Mouse (Mus musculus) left cerebral cortex, postnatal 25 days (tissue): Measurements from ENCODE around the gene Prrc2c. TPM values are rescaled to one million over a fixed set of nuclear protein-coding genes. Genes with fewer than 3 reads are reported as not detected.
"Not testable (repeated sequence)": the region's sequence is repeated elsewhere in the genome, so short reads cannot be mapped to it uniquely, and the experiment has no call there.

Source experiments
- DNase-seq, 2 experiments: peaks; one replicate each; pipeline ENCODE4 v3.0.0; 2022; ENCODE audit warnings: low spot score in 2 of 2, mixed read lengths in 1 of 2
- intact Hi-C: fragments of 180-260 bp; cut with DNase I; formaldehyde crosslinking; loops from one replicate; pipeline ENCODE4 v1.15.1; 2025
- total RNA-seq, 2 experiments: library from RNA; stranded (reverse); gene quantifications; 2 replicates each; pipeline ENCODE4 v1.2.3; 2021

Gene Prrc2c
- 100 to 1,000 TPM; 190 to 226 TPM for total RNA-seq

DNA sequence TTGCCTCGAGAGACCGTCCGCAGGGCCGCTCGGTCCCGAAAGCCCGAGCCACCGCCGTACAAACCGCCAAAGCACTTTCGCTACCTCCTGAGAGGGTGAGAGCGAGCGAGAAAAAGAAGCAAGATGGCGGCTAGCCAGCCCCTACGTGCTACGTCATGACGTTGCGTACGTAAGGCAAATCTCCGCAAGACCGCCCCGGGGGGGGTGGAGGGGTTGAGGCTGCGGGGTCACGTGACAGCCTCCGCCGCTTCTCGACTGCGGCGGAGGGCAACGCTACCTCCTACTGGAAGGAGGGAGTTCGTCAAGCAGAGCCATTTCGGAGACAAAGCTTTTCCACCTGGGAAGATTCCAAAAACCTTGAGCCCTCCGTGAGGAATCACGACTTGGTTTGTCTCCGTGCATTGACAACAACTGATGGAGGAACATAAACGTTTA is at the start of gene Prrc2c:
Gene Prrc2c, minus strand, starts transcription at position 156 of the 435 bp plus-strand sequence.
- peak; percentile 99 for DNase-seq
- intact Hi-C loops, result loop anchor here (5.0 kb wide), 1 partner anchor 332 kb away; no protein-coding TSS in a partner anchor

DNA sequence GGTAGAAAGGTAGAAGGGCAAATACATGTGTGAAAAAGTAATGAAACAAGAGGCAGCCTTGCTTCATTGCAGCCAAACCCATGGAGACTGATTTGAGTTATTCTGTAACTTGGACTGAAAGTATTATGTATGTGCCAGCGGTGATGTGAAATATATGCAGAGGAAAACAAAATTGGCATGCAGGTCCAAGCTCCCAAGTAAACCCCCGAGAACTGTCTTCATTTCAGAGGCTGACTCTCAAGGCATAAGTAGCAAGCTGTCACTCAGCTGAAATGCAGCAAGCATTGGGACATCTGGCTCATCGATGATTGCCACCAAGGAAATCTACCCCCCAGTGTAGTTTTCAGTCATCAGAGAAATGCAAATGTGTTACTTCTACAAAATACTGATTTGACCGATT is 44.9 kb upstream of the Prrc2c start:
- intact Hi-C loops, result no loop called here
- no peak for DNase-seq

DNA sequence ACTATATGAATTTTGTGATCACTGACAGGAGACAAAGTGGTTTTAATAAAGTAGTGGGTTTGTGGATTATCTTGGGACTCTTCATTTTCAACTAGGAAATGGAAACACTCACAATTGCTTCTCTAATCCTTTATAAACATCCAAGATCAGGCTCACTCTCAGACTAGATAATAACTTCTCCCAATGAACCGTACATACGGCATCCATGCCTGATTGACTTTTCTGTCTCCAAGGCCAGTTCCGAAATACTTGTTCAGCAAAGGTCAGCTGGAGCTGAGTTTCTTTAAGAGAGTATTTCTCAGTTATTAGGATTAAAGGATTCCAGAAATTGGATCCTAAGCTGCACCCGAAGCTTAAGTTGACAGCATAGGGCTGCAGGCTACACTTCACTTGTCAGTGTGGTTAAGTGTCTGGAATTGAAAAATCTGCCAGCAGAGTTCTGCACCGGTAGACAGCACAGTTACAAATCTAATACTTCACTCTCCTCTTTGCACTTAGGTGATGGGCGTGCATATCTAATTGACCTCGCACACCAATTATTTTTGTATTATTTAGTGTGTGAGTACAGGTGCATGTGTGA is 43.4 kb upstream of the Prrc2c start:
- intact Hi-C loops, result no loop called here

DNA sequence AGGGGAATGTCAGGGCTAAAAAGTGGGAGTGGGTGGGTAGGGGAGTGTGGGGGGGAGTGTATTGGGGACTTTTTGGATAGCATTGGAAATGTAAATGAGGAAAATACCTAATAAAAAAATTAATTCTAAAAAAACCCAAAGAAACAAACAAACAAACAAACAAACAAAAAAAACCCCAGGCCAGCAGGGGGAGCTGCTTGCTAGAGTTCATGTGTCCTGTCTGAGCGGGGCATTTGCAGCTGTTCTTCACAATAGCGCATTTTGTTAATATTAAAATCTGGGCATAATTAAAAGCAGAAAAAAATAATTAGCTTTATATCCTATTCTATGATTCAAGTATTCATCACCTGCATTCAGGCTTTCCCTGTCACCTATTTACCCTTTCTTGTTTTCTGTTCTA is 40.7 kb upstream of the Prrc2c start:
- DNase-seq, intact Hi-C loops: not testable (repeated sequence)

More for the DNA sequence above, 43.4 kb upstream of the Prrc2c start:
- no peak for DNase-seq

DNA sequence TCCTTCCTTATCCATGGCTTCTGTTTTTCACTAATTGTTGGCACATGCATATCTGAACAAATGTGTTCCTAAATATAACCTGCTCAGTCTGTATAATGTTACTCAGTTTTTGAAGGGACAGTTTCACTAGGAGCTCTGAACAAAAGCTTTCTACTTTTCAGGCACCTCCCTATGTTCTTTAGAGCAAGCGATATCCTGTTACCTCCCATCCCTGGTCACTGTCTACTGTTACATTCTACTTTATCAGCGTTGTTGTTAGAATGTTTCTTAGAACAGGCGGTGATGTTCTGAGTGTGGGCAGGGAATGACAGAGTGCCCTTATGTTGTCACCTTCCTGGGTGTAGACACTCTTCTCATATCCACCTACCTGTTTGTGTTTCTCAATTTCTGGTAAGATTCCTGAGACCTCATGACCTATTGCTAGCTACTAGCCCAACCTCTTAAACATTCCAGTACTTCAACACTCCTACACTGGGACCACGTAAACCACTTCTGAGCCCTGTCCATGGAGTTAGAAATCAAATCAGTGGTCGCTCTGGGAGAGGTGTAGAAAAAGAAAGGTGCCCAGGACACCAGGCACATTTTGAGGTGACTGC is 37.7 kb upstream of the Prrc2c start:
- intact Hi-C loops, result no loop called here
- DNase-seq, result no peak

DNA sequence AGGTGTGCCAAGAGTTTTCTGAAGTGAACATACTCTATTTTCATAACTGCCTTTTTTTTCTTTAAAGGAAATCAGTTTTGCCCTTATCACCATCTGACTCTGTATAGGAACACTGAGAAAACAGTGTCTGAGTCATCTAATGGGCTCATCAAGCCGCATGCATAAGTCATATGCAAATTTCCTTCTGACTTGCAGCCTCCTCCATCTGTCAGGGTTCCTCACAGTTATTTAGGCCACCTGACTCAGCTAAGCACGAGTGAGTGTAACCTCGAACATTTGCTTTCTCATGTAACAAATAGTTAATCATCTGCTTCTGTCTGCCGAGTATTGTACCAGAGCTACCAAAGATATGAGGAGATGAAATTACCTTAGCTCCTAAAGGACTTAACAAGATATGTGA is 33.3 kb upstream of the Prrc2c start:
- intact Hi-C loops, result no loop called here
- DNase-seq, result peak; percentile 13 to 83

DNA sequence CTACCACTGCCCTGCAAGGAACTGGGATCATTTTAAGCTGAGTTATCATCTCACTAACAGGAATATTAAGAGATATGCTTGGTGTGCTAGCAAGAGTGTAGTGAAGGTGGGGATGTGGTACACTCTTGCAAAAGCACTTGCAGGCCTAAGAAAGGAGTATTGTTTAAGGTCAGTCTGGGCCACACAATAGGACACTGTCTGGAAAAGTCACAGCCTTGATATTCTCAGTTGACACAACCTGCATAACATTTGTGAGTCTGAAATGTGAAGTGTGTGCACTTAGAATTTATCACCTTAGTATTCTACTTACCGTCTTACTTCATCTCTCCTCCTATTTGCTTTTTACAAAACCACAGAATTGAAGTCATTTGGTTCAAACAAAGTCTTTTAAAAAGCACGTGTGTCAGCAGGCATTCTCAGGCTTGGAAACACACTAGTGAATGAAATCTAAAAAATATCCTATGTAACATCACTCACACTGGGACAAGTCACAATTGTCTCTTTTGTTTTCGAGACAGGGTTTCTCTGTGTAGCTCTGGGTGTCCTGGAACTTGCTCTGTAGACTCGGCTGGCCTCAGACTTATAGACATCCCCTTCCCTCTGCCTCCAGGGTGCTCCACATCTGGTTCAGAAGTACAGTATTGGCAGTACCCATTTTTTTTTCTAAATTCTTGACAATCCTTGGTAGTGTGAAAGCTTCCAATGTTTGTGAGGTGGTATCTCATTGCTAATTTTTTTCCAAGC is 31.4 kb upstream of the Prrc2c start:
- intact Hi-C loops, result no loop called here
- DNase-seq, result no peak

DNA sequence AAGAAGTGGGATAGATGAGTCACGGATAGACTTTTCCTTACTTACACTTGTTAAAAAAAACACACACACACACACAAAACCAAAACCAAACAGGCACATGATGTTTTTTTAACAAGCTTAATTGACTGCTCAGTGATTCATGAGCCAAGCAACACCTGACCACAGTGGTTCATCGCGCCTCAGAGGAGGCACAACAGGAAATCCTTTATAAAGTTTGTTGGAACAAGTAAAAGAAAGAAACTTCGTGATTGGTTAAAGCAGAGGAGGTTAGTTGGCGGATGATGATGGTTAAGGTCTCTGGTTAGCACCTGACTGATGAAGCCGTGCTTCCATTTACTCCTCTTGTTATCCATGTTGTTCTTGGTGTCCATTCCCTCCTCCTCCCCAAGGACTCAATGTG is 11.7 kb upstream of the Prrc2c start:
- intact Hi-C loops, result no loop called here
- DNase-seq, result no peak

DNA sequence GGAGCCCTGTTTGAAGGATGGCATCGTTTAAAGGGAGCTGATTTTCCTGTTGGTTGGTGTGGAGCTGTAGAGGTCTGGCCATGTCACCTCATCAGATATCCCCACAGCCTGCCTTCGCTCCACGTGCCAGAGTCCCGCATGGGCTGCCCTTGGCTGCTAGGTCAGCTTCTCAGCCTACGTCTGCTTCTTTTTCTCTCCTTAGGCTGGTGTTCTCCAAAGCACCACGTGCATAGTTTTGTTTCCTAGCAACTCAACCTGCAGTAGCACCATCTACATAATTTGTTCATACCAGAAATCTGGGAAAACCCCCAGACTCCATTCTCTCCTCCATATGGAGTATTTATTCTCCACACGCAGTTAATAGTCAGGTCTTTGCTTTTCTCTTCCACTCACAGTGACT is 9.3 kb upstream of the Prrc2c start:
- intact Hi-C loops, result no loop called here
- peak in 1 of 2 experiments; percentile 25 for DNase-seq

DNA sequence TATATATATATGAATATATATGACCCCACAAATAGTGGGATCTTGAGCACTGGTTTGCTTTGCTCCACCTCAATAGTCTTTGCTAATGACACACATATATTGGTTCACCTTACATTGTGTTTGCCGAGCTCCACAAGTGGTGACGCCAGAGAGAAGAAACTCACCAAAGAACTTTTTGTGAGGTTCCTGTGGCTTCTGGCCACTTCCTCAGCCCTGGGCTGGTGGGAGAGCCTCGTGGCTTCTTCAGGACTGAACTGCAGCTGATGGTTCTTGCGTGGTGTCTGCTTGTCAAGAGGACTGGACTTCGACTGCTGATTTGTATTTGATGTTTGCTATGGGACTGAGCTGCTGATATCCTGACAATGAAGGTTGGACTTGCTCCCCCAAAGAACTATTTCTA is 8.4 kb upstream of the Prrc2c start:
- intact Hi-C loops, result no loop called here
- DNase-seq, result no peak

DNA sequence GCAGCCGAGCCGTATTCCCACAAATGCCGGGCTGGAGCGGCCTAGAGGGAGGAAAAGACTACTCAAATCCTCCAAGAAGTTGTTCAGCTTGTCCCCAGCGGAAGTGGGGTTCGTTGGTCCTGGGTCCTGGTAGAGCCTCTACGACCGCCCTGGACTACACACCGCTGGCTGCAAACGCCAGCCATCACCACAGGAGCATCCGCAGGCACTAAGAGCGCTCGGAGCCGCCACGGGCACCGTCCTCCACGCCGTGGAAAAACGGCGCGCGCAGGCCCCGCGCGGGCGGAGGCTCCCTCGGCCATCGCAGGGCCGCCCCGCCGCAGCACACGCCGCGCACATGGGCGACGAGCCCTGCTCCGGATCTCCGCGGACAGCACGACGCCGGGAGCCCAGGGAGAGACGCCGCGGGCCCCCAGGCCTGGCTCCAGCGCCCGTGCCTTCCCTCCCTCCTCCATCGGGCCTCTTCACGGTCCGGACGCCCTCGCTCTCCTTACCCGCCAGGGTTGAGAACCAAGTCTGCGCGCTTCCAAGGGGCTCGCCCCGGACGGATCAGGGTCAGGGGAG is 443 bp downstream of the Prrc2c start:
- intact Hi-C loops, result loop anchor here (5.0 kb wide), 1 partner anchor 332 kb away; no protein-coding TSS in a partner anchor
- DNase-seq, result peak; percentile 20 to 42

DNA sequence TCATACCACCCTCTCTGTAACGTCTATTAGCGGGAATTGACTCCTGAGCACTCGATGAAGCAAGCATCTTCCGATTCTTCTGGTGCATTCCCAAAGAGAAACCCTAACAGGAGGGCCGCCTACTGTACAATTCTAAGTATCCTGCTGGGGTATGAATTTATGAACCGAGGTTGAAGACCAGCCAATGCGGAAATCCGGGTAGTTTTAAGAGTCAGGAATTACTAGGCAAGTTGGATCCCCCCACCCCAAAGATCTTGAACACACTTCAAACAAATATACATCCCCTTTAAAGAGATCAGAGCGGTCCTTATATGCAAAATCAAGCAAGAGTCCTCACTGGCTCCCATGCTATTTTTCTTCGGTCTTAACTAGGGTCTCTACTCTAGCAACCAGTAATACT is 950 bp downstream of the Prrc2c start:
- peak; percentile 18 to 19 for DNase-seq
- intact Hi-C loops, result no loop called here

DNA sequence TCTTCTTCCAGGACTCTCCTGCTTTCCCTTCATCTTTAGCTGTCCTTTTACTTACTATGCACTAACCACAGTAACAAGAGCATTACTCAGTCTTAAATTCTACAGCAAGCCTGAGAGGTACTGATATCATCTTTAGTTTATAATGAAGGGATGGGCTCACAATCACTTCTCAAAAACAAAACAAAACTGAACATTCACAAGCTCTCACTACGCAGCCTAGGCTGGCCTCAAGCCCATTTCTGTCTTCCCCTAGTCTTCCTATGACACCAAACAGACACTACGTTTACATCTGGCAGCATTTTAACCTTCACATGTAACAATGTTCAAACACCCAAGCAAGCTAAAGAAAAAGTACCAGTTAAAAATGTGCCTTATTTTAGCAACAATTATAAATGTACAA is 1.9 kb downstream of the Prrc2c start:
- intact Hi-C loops, result no loop called here
- DNase-seq, result no peak

DNA sequence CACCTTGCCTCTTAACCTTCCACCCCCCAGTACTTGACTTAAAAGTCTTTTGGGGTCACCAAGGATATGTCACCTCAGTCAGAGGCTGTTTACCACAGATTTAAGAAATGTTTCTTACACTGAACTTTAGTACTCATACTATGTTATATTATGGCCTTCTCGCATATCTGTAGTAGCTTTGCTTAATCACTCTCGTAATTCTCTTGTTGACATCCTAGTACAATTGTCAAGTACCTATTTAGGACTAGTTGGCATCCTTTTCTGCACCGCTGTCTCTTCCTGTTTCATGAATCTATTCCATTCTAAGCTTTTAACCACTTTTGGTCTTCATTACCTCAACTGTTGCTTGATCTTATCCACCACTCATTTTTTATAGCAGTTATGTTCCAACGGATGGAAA is 5.3 kb downstream of the Prrc2c start:
- intact Hi-C loops, result no loop called here

DNA sequence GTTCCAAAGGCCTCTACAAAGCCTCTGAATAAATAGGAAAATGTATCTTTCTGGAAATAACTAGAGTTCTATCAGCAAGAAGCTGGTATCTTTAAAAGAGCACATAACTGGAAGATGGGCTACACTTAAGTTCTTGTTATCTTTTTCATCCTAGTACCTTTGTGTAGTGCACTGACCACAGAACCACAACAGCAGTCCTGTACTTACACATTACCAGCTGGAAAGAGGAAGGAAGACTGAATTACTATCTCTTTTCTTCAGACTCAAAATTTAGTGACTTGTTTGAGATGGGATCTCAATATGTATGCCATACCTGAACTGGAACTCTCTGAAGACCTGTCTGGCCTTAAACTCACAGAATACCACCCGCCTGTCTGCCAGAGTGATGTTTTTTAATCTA is 6.1 kb downstream of the Prrc2c start:
- intact Hi-C loops, result no loop called here
- DNase-seq, result no peak

More for the DNA sequence above, 5.3 kb downstream of the Prrc2c start:
- DNase-seq, result no peak

DNA sequence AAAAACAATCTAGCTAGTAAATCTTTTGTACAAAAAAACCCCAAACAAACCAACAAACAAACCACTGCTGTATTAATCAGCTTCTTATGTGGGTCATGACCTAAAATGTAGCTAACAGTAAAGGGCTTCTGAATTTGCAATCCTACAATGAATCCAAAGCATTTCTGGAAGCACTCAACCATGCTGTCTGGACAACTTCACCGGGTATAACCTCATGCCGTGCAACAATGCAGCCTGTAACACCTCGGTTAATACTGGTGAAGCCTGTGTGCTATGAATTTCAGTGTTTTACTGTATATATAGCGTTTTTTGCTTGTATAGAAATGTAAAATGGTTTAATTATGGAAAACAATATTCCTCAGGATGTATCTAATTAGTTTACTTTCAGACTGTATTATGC is 8.3 kb downstream of the Prrc2c start:
- DNase-seq, result no peak
- intact Hi-C loops, result no loop called here

DNA sequence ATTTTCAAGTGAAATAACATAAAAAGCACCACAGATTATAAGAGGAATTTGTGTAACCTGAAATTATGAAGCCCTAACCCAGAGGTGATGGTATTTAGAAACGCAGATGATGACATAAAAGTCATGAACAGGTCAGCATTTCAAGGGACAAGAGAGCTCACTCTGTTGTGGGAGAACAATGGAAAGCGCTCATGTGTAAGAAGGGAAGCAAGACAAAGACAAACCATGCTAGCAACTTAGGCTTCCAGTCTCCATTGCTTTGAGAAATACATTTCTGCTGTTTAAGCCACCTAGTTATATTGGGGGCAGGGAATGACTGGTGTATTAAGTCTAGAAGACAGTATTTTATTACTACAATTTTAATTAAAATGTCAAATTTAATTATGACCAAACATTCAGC is 10.9 kb downstream of the Prrc2c start:
- intact Hi-C loops, result no loop called here
- DNase-seq, result no peak

DNA sequence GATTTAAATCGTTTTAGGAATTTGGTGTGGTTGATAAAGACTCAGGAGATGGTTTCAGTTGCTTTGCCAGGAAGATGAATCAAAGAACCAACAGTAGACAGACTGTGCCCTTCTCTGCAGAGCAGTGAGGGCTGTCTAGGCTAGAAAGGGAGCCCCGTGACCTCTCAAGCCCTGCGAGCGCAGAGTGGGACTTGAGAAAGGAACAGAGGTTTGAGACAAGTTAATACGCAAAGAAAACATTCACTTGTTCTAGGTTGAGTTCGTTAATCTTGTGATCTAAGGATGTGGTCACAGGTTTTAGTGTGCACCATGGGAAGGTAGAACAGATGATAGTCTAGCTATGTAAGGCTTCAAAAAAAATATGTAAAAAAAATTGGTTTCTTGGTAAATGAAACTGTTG is 12.4 kb downstream of the Prrc2c start:
- intact Hi-C loops, result no loop called here

DNA sequence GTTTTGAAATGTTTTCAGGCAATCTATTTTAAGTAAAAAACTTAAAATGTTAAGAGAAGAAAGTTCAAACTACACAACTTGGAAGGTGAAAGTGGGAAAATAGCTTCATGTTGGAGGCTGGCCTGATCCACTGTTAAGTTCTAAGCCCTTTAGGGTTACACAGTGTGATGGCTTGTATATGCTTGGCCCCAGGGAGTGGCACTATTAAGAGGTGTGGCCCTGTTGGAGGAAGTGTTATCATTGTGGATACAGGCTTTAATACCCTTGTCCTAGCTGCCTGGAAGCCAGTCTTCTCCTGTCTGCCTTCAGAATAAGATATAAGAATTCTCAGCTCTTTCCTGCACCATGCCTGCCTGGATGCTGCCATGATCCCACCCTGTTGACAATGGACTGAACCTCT is 16.7 kb downstream of the Prrc2c start:
- intact Hi-C loops, result no loop called here
- DNase-seq, result no peak

More for the DNA sequence above, 12.4 kb downstream of the Prrc2c start:
- DNase-seq, result no peak

DNA sequence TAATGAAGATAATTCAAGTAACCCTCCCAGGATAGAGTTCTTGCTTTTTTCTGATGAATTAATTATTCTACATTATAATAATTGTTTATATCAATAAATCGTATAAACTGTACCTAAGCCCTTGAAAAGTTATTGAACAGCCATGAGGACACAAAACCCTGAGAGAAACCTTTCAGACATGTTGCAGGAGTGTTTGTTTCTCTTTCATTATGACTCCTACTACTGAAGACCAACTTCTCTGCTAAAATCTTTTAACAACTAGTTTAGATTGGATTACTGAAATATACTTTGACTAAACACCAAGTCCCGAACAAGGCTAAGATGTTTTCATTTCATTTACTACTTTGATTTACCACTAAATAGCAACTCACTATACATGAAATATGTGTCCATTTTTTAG is 19.7 kb downstream of the Prrc2c start:
- intact Hi-C loops, result no loop called here
- DNase-seq, result no peak
